17 mouse cellular contexts compared by ENCODE assay signal in the genomic region with DNA sequence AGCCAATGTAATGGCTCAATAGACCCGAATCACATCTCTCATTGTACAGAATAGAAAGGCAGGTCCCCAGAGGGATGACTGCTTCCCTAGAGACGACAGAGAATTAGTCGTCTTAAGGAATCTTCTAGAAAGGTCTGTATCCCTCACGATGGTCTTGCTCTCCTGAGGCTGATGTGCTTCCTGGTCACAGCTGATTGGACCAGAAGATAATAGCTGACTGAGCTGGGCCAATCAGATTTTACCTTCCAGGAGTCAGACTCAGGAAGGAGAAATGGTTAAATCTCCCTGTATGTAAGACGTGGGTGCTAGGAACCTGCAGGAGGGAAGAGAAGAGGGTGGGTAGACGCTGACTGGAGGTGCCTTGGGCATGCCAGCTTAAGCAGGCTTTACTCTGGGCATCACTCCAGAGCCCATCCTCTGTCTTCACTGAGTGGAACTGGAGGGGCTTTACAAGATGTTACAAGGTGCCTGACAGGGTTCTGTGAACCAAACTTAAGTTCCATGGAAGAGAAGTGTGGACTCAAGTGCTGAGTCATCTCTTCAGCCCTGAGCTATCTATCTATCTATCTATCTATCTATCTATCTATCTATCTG. TPM values are rescaled to one million over a fixed set of nuclear protein-coding genes. Genes with fewer than 3 reads are reported as not detected.
DNase-seq lines count a peak whose midpoint lies in the region; ATAC-seq lines count a peak whose summit lies in the region.
"Had no signal": no experiment of that assay in that cellular context is flagged by ENCODE, and none has a peak within 500 bp of the region (broad histone marks: within the 10 kb centered on the region; RNA-seq: fewer than 3 reads in every experiment).

No protein-coding gene starts in this region.

- H3K9ac ChIP-seq in forebrain, embryonic 13.5 days, result no peak overlapping the region
- H3K9ac ChIP-seq in forebrain, embryonic 14.5 days (ENCODE audit: low read length), result no peak overlapping the region
- no peak overlapping the region for H3K9ac ChIP-seq in hindbrain, embryonic 15.5 days
- no peak overlapping the region for H3K9ac ChIP-seq in hindbrain, embryonic 14.5 days
- H3K9ac ChIP-seq in neural tube, embryonic 13.5 days, result no peak overlapping the region
- no peak overlapping the region for H3K9ac ChIP-seq in neural tube, embryonic 15.5 days (replicated peaks)
- H3K9ac ChIP-seq: embryonic facial prominence, embryonic 15.5 days; heart, embryonic 12.5 days; intestine, embryonic 15.5 days had no signal

- no peaks in the 10 kb centered on the region for H3K27me3 ChIP-seq in forebrain, embryonic 13.5 days
- H3K27me3 ChIP-seq in forebrain, embryonic 14.5 days (replicated peaks; ENCODE audit: control insufficient read depth, insufficient read depth, low read length), result no peaks in the 10 kb centered on the region
- no peaks in the 10 kb centered on the region for H3K27me3 ChIP-seq in hindbrain, embryonic 15.5 days
- no peaks in the 10 kb centered on the region for H3K27me3 ChIP-seq in hindbrain, embryonic 14.5 days (ENCODE audit: control insufficient read depth, insufficient read depth, low read length)
- no peaks in the 10 kb centered on the region for H3K27me3 ChIP-seq in neural tube, embryonic 13.5 days
- no peaks in the 10 kb centered on the region for H3K27me3 ChIP-seq in neural tube, embryonic 15.5 days (replicated peaks)
- H3K27me3 ChIP-seq: embryonic facial prominence, embryonic 15.5 days; intestine, embryonic 15.5 days had no signal

- no peak overlapping the region for H3K4me2 ChIP-seq in forebrain, embryonic 13.5 days
- H3K4me2 ChIP-seq in forebrain, embryonic 14.5 days (ENCODE audit: low read length), result no peak overlapping the region
- no peak overlapping the region for H3K4me2 ChIP-seq in hindbrain, embryonic 15.5 days
- H3K4me2 ChIP-seq in hindbrain, embryonic 14.5 days (replicated peaks), result no peak overlapping the region
- no peak overlapping the region for H3K4me2 ChIP-seq in neural tube, embryonic 13.5 days
- no peak overlapping the region for H3K4me2 ChIP-seq in neural tube, embryonic 15.5 days
- H3K4me2 ChIP-seq: embryonic facial prominence, embryonic 15.5 days; heart, embryonic 12.5 days; intestine, embryonic 15.5 days had no signal

- H3K4me3 ChIP-seq in forebrain, embryonic 13.5 days, result no peak overlapping the region
- no peak overlapping the region for H3K4me3 ChIP-seq in forebrain, embryonic 14.5 days (ENCODE audit: low read depth, low read length)
- H3K4me3 ChIP-seq in hindbrain, embryonic 15.5 days, result no peak overlapping the region
- no peak overlapping the region for H3K4me3 ChIP-seq in hindbrain, embryonic 14.5 days (replicated peaks; ENCODE audit: low read length)
- H3K4me3 ChIP-seq in neural tube, embryonic 13.5 days, result no peak overlapping the region
- H3K4me3 ChIP-seq in neural tube, embryonic 15.5 days (replicated peaks), result no peak overlapping the region
- H3K4me3 ChIP-seq: embryonic facial prominence, embryonic 15.5 days; erythroblast, embryonic 14.5 days; gastrocnemius, adult 2 months; heart, embryonic 12.5 days; intestine, embryonic 15.5 days had no signal

- H3K9me3 ChIP-seq in forebrain, embryonic 13.5 days (replicated peaks), result no peaks in the 10 kb centered on the region
- no peaks in the 10 kb centered on the region for H3K9me3 ChIP-seq in forebrain, embryonic 14.5 days (replicated peaks; ENCODE audit: control insufficient read depth, low read length)
- no peaks in the 10 kb centered on the region for H3K9me3 ChIP-seq in hindbrain, embryonic 15.5 days
- H3K9me3 ChIP-seq in hindbrain, embryonic 14.5 days (ENCODE audit: control insufficient read depth, low read length), result no peaks in the 10 kb centered on the region
- H3K9me3 ChIP-seq in neural tube, embryonic 13.5 days, result no peaks in the 10 kb centered on the region
- H3K9me3 ChIP-seq in neural tube, embryonic 15.5 days (replicated peaks), result no peaks in the 10 kb centered on the region
- H3K9me3 ChIP-seq: embryonic facial prominence, embryonic 15.5 days had no signal

- WGBS in forebrain, embryonic 13.5 days, result 70% methylated on average over 6 of the region's 6 CpGs
- 71% methylated on average over 6 of the region's 6 CpGs for WGBS in forebrain, embryonic 14.5 days
- WGBS in hindbrain, embryonic 15.5 days, result 64% methylated on average over 6 of the region's 6 CpGs
- 57% methylated on average over 6 of the region's 6 CpGs for WGBS in hindbrain, embryonic 14.5 days
- WGBS in neural tube, embryonic 13.5 days, result 69% methylated on average over 6 of the region's 6 CpGs
- WGBS in neural tube, embryonic 15.5 days, result 62% methylated on average over 6 of the region's 6 CpGs

- H3K36me3 ChIP-seq in forebrain, embryonic 13.5 days (ENCODE audit: poor library complexity, severe bottlenecking), result no peaks in the 10 kb centered on the region
- no peaks in the 10 kb centered on the region for H3K36me3 ChIP-seq in forebrain, embryonic 14.5 days (ENCODE audit: control insufficient read depth, insufficient read depth, low read length)
- no peaks in the 10 kb centered on the region for H3K36me3 ChIP-seq in hindbrain, embryonic 15.5 days
- no peaks in the 10 kb centered on the region for H3K36me3 ChIP-seq in hindbrain, embryonic 14.5 days (replicated peaks; ENCODE audit: control insufficient read depth, insufficient read depth)
- no peaks in the 10 kb centered on the region for H3K36me3 ChIP-seq in neural tube, embryonic 13.5 days
- no peaks in the 10 kb centered on the region for H3K36me3 ChIP-seq in neural tube, embryonic 15.5 days
- H3K36me3 ChIP-seq: embryonic facial prominence, embryonic 15.5 days; heart, embryonic 12.5 days; intestine, embryonic 15.5 days had no signal

- peaks cover 24% of the 10 kb centered on the region for H3K4me1 ChIP-seq in forebrain, embryonic 13.5 days
- peaks cover 3% of the 10 kb centered on the region for H3K4me1 ChIP-seq in forebrain, embryonic 14.5 days (ENCODE audit: control insufficient read depth, insufficient read depth, low read length)
- peaks cover 2% of the 10 kb centered on the region for H3K4me1 ChIP-seq in hindbrain, embryonic 15.5 days (replicated peaks)
- H3K4me1 ChIP-seq in hindbrain, embryonic 14.5 days (replicated peaks; ENCODE audit: control insufficient read depth, insufficient read depth, low read length), result no peaks in the 10 kb centered on the region; the same call in 1 of the 2 replicates
- H3K4me1 ChIP-seq in neural tube, embryonic 13.5 days (replicated peaks), result peaks cover 12% of the 10 kb centered on the region
- H3K4me1 ChIP-seq in neural tube, embryonic 15.5 days, result peaks cover 3% of the 10 kb centered on the region
- H3K4me1 ChIP-seq: intestine, embryonic 15.5 days had no signal

- no peak for ATAC-seq in forebrain, embryonic 13.5 days
- ATAC-seq in forebrain, embryonic 14.5 days, result no peak
- ATAC-seq in hindbrain, embryonic 15.5 days (ENCODE audit: low FRiP score, low read depth), result no peak
- no peak for ATAC-seq in hindbrain, embryonic 14.5 days (ENCODE audit: low FRiP score)
- no peak for ATAC-seq in neural tube, embryonic 13.5 days (ENCODE audit: low read depth)
- 0 out of 2 replicates have a peak, but pooled peaks have one; percentile 5 for ATAC-seq in neural tube, embryonic 15.5 days (ENCODE audit: low FRiP score)
- ATAC-seq: intestine, embryonic 15.5 days had no signal

- H3K27ac ChIP-seq in forebrain, embryonic 13.5 days, result peak overlapping the region; percentile 15; the same call in 1 of the 2 replicates
- H3K27ac ChIP-seq in forebrain, embryonic 14.5 days (ENCODE audit: low read depth, low read length), result no peak overlapping the region
- peak overlapping the region; percentile 0; the same call in 1 of the 2 replicates for H3K27ac ChIP-seq in hindbrain, embryonic 15.5 days (replicated peaks)
- H3K27ac ChIP-seq in hindbrain, embryonic 14.5 days, result no peak overlapping the region
- peak overlapping the region; percentile 61; the same call in 1 of the 2 replicates for H3K27ac ChIP-seq in neural tube, embryonic 13.5 days (replicated peaks)
- H3K27ac ChIP-seq in neural tube, embryonic 15.5 days (replicated peaks), result no peak overlapping the region
- H3K27ac ChIP-seq: embryonic facial prominence, embryonic 15.5 days; gastrocnemius, adult 2 months; intestine, embryonic 15.5 days had no signal

- no peak for DNase-seq in forebrain, embryonic 14.5 days (ENCODE audit: low spot score)
- DNase-seq in hindbrain, embryonic 14.5 days (ENCODE audit: low spot score), result no peak
- no peak for DNase-seq in neural tube, embryonic 10.5 days (ENCODE audit: extremely low spot score, low spot score)
- DNase-seq in urinary bladder, adult 2 months (ENCODE audit: low spot score), result no peak
- DNase-seq: cerebellum, adult 2 months; embryo, embryonic 11 days; gastrocnemius, adult 2 months; gastrocnemius, postnatal 25 days; kidney, adult 18-20 months had no signal

RNA-seq across cellular contexts. Expression of gene Ccdc167, which starts 8.3 kb away (rescaled TPM):
- 13.0 and 14.2 TPM in 2 replicates for polyA plus RNA-seq in forebrain, embryonic 13.5 days (2015; fragmentation: Nextera tagmentation; extraction: Ambion mirVana)
- 12.8 and 14.0 TPM in 2 replicates for polyA plus RNA-seq in forebrain, embryonic 14.5 days (2014; fragmentation: Nextera tagmentation; extraction: Ambion mirVana)
- 12.6 TPM in 2 replicates for polyA plus RNA-seq in hindbrain, embryonic 15.5 days (2015; fragmentation: Nextera tagmentation; extraction: Ambion mirVana)
- polyA plus RNA-seq in hindbrain, embryonic 14.5 days (2014; fragmentation: Nextera tagmentation; extraction: Ambion mirVana), result 13.5 and 13.6 TPM in 2 replicates
- 12.4 and 13.0 TPM in 2 replicates for polyA plus RNA-seq in neural tube, embryonic 13.5 days (2015; fragmentation: Nextera tagmentation; extraction: Ambion mirVana)
- 10.1 and 10.4 TPM in 2 replicates for polyA plus RNA-seq in neural tube, embryonic 15.5 days (2015; fragmentation: Nextera tagmentation; extraction: Ambion mirVana)
- polyA plus RNA-seq in urinary bladder, adult 2 months (2012; rRNA removed), result 11.2 and 11.3 TPM in 2 replicates

Comparison
In these comparisons a context has a peak if more than half of its experiments do, and no peak if none do; other contexts are left out.
1. H3K27ac ChIP-seq: peak in forebrain, embryonic 13.5 days (single experiment), hindbrain, embryonic 15.5 days (single experiment) and neural tube, embryonic 13.5 days (single experiment); none in forebrain, embryonic 14.5 days (single experiment), hindbrain, embryonic 14.5 days (single experiment) and neural tube, embryonic 15.5 days (single experiment).